Mouse (Mus musculus) lung, postnatal 0 days (tissue): ENCODE data around the gene Stx8.

Source experiments
- CTCF ChIP-seq: IDR thresholded peaks from 2 replicates; pipeline ENCODE4 v1.5.1; 2016; ENCODE audit warnings: antibody characterized with exemption, mild to moderate bottlenecking
- EP300 ChIP-seq: IDR thresholded peaks from 2 replicates; pipeline ENCODE4 v1.6.1; 2016; ENCODE audit warnings: antibody characterized with exemption, mild to moderate bottlenecking, control low read depth

DNA sequence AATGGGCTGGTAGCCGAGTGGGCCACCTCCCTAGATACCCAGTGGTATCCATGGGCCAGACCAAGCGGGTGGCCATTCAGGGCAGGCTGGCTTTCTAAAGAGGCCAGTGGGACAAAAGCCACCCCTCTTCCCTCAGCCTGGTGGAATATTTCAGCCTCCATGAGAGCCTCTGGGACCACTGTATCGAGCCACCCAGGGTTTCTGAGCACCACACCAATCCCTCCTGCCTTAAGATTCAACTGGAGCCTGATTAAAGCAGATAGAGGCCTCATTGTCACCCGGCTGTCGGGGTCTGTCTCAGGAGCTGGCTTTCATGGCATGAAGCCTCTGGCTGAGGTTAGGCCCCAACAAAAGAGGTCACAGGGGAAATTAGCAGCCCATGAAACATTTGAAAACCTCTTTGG is 260.7 kb downstream of the Stx8 start:
- TF ChIP-seq CTCF (no peak), EP300 (no peak)
